Mouse (Mus musculus) v-Abl transformed pro-B cells (cell line): ENCODE results near the gene Gtf2h1.
"Not testable (repeated sequence)": the region's sequence is repeated elsewhere in the genome, so short reads cannot be mapped to it uniquely, and the experiment has no call there.

Experiments used
- in situ Hi-C, 2 experiments: fragments of 400-800 bp; cut with MboI; formaldehyde crosslinking; loops; one replicate each; pipeline ENCODE4 v1.15.1; 2025; ENCODE audit not compliant: unreplicated experiment in 2 of 2

Gene Gtf2h1

DNA sequence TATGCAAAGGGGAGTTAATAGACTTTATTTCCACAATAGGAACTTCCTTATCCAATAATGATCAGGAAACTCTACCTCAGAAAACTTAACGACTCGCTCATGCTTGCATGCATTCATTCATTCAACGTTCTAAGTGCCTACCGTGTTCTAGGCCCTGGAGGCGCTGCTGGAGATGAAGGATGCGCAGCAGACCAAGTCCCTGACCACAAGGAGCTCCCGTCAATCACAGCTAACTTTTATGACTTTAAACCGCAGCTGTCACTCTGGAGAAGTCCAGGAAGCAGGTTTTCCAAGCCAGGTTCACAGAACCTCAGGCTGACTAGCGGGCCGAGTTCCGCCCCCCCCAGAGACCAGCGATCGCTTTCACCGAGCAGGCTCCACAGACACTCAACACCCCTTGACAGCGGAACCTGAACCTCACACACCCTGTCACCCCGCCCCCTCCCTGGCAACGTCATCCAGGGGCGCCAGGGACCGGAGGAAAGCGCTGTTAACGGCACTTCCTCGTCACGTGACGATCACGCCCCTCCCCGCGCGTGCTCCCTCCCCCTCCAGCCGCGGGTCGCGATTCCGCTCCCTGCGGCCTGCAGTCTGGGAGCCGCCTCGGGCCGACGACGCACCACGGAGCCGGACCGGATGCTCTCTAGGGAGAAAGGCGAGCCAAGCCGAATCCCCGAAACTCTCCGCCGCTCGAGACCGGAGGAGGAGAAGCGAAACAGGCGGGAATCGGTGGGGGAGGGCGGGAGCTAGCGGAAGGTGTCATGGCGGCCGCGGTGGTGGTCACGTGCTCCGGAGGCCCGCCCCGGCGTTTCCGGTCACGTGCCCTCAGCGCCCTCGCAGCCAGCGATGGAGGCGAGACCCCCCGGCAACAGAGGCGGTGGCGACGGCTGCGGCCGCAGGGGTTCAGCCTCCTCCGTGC lies at the start of gene Gtf2h1, which contains the start of gene Hps5:
Gtf2h1 (plus strand) TSS at position 817 of the 919 bp plus-strand sequence.
Hps5 (minus strand) TSS at position 778 of the 919 bp plus-strand sequence.
- in situ Hi-C loops: loop anchor here (5.0 to 10.0 kb wide), 3 partner anchors 52 to 1081 kb away; partner anchors contain the start of genes Rpl18 (in 1 of the 2), Sphk2 (in 1 of the 2) and Spty2d1 (in 1 of the 2)

- in situ Hi-C loops: no loop called here
These were observed 49.5 kb upstream of the Gtf2h1 start for GRCm38 (mm10) chr7:46746381-46746780.

DNA sequence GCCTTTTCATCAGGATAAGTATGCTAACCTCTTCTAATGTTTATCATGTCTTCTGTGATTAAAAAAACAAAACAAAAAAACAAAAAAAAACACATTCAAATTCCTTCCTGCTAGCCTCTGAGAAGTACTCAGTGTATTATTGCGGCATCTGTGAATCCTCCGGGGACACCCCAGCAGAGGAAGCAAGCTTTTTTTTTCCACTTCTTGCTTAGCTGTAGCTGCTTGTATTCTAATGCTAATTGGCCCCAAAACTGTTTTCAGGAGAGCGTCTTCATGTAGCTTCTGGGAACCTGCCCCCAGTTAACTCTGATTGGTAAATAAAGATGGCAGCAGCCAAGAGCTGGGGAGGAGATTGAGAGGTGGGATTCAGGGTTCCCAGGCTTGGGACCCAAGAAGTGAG lies 47.4 kb upstream of the Gtf2h1 start:
- in situ Hi-C loops: no loop called here

- in situ Hi-C loops: loop anchor here in 1 of 2 experiments (25.0 kb wide), 1 partner anchor 664 kb away; no protein-coding TSS in a partner anchor
These were observed 44.4 kb upstream of the Gtf2h1 start, which contains the start of gene Saa2 for GRCm38 (mm10) chr7:46751490-46751889. Gene Saa2 (plus strand): TSS chr7:46751790.

DNA sequence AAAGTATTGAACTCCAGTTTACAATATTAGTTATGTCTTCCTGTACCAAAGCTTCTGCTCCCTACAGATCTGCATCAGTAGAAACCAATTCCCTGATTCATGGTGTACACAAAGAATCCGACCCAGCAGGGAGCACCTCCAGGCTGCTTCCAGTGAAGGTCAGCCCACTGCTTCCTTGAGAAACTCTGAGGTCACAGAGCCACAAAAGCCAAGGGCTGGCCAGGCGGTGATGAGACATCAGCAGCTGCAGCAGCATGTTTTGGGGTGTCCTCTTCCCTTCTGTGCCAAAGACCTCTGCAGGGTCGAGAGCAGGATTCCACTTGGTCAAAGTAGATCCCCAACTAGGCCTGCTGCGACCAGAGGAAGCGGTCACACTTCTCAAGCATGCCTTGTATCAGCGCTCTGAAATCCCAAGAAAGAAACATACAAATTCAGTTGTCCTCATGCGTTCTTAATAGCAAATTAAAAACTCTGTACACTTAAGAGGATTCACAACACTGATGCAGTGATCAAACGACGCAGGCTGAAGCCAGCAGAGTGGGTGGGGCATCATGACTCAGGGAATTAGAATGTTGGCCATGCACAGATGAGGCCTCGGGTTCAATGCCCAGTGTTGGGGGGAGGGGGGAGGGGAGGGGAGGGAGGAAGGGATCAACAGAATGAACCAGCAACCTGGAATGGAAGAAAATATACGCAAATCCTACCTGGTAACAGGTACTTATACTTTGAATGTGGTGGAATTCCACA lies 34.7 kb upstream of the Gtf2h1 start:
- in situ Hi-C loops: loop anchor here (10.0 to 25.0 kb wide), 2 partner anchors 486 to 674 kb away; no protein-coding TSS in a partner anchor

GRCm38 (mm10) chr7:46762601-46763000 lies 33.3 kb upstream of the Gtf2h1 start:
- in situ Hi-C loops: loop anchor here (10.0 to 25.0 kb wide), 2 partner anchors 488 to 675 kb away; no protein-coding TSS in a partner anchor

GRCm38 (mm10) chr7:46764672-46765071 lies 31.2 kb upstream of the Gtf2h1 start:
- in situ Hi-C loops: loop anchor here (5.0 to 25.0 kb wide), 3 partner anchors 52 to 677 kb away; partner anchors contain the start of gene Saal1 (in 1 of the 2)

GRCm38 (mm10) chr7:46767371-46767770 lies 28.5 kb upstream of the Gtf2h1 start:
- in situ Hi-C loops: loop anchor here (5.0 to 25.0 kb wide), 3 partner anchors 55 to 680 kb away; partner anchors contain the start of gene Saal1 (in 1 of the 2)

DNA sequence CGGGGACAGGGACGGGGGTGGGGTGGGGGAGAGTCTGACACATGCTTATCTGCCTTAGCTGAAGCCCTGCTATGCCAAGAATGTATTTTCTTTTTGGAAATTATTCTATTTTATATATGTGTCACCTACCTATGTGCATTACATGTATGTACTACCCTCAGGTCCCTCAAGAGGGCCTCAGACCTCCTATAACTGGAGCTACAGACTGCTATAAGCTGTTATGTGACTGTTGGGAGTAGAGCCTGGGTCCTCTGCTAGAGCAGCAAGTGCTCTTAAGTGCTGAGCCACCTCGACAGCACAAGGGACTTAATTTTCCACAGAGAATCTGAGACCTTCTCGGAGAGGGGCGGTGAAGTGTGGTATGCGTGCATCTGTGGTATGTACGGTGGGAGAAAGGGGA lies 27.5 kb upstream of the Gtf2h1 start:
- in situ Hi-C loops: loop anchor here (5.0 to 25.0 kb wide), 3 partner anchors 56 to 681 kb away; partner anchors contain the start of gene Saal1 (in 1 of the 2)

- in situ Hi-C loops: loop anchor here (5.0 to 25.0 kb wide), 4 partner anchors 58 to 683 kb away; partner anchors contain the start of genes Kcnc1 (in 1 of the 2) and Saal1 (in 1 of the 2)
These were observed 25.2 kb upstream of the Gtf2h1 start for GRCm38 (mm10) chr7:46770706-46771105.

DNA sequence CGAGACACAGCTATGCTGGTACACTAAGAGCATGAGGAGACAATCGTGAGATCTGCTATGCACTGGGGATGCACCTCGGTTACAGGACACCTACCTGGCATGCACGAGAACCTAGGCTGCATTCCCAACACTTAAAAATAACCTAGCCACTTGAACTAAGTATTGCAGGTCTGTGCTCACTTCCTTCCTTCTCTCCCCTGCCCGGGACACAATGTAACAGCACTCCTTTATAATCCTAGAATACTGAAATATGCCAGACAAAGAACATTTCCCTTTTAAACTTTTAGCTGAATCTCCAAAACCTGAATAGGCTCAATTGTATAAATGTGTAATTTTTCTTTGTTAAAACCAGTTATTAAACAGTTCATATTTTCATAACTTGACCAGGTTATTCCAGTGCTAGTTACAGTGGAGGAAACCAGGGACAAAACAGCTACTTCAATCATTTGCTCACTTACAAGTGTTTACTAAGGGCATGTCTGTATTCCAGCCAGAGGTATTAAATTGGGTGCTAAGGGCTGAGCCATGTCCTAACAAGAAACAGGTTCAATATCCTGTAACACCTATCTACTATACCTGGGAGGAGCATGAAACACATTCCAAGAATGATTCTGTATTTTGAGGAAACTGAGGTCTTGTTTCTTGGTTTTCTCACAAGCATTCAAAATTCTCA lies 6.6 kb upstream of the Gtf2h1 start:
- in situ Hi-C loops: no loop called here

- in situ Hi-C loops: loop anchor here in 1 of 2 experiments (10.0 kb wide), 1 partner anchor 1079 kb away; the partner anchor contains the start of genes Rpl18 and Sphk2
These were observed 2.0 kb upstream of the Gtf2h1 start for GRCm38 (mm10) chr7:46793871-46794270.

DNA sequence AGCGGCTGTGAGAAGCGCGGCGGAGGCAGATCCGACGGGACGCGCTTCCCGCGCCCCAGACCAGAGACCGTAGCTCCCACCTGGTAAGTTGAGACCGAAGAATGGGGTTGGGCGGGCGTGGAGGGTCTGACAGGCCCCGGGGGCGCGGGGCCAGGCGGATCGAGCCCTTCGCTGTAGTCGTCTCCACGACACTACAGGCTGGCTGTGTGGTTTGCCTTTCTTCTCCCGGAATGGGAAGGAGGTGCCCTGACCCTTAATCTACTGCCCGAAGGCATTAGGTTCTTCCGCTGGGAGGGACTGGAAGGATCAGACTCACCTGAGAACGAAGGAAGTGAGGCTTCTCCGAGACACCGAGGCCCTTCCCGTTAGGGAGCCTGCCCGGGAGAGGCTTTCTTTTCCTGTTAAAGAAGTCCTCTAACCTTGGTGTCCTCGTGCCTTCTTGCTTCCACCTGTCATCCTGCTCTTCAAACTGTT lies 340 bp downstream of the Gtf2h1 start:
- in situ Hi-C loops: loop anchor here (5.0 to 10.0 kb wide), 3 partner anchors 51 to 1081 kb away; partner anchors contain the start of genes Rpl18 (in 1 of the 2), Sphk2 (in 1 of the 2) and Spty2d1 (in 1 of the 2)

DNA sequence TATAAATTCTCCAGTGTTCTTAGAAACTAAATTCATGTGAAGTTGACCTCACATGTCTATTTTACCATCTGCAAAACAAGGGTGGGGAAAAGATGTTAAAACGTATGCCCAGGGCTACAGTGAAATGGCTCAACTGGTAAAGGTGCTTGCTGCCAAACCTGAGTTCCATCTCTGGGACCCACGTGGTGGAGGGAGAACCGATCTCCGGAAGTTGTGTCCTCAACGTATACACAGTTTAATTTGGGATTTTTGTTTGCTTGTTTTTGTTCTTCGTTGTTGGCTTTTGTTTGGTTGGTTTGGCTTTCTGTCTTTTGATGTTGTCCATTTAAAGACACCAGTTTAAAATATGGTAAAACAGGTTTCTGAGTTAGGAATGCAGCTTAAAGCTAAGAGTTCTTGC lies 876 bp downstream of the Gtf2h1 start:
- in situ Hi-C loops: loop anchor here (5.0 to 10.0 kb wide), 3 partner anchors 51 to 1082 kb away; partner anchors contain the start of genes Rpl18 (in 1 of the 2), Sphk2 (in 1 of the 2) and Spty2d1 (in 1 of the 2)

DNA sequence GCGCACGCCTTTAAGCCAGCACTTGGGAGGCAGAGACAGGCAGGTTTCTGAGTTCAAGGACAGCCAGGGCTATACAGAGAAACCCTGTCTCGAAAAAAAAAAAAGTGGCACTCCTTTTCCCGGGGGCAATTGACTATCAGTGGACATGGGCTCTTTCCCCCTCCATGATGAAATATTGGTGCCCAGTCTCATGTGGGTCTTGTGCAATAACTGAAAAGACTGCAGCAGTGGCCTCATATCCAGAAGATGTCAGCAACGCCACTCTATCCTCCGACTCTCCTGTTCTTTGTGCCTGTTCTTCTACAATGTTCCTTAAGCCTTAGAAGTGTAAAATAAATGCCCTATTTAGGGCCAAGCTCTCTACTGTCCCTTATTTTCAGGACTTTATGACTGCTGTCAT lies 14.4 kb downstream of the Gtf2h1 start:
- in situ Hi-C loops: no loop called here

- in situ Hi-C loops: no loop called here
These were observed 18.1 kb downstream of the Gtf2h1 start for GRCm38 (mm10) chr7:46814012-46814411.

- in situ Hi-C loops: not testable (repeated sequence)
These were observed 25.2 kb downstream of the Gtf2h1 start for GRCm38 (mm10) chr7:46820876-46821632.

DNA sequence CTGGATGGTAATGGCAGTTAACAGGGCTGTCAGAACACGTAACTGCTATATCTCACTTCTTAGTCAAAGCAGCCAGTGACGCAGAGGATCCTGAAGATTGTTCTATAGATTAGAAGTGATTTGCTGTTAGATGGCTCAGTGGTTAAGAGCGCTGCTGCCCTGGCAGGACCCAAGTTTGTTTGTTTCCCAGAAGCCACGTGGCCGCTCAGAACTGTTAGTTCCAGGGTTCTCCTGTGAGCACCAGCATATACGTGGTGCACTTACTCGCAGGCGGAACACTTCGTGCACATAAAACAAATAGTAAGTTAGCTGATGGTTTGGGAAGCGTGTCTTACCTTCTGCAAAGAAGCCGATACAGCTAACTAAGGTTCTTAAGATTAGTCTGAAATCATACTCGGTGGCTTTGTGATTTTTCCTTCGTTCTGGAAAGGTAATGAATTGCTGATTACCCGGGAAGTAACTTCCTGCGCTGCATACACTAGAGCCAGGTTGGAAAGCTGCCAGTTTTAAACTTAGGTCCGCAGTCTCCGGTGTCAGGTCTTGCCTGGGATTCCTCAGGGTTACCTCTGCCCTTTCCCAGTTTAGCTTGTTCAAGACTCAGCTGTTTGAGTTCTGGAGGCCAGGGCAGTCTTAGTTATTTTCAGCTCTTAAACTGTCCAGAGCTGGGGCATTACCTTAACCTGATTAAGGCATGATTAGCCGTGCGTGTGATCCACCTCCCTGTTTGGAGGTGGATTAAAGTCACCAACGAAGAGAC lies 31.3 kb downstream of the Gtf2h1 start:
- in situ Hi-C loops: loop anchor here in 1 of 2 experiments (25.0 kb wide), 1 partner anchor 1315 kb away; the partner anchor contains the start of gene Nucb1
